Mouse (Mus musculus) bone marrow macrophage, adult 2 months (primary cell): ENCODE measurements around the gene Tubb2b.

Experiments used
- CTCF ChIP-seq: IDR thresholded peaks from 2 replicates; pipeline ENCODE4 v1.5.1; 2012; ENCODE audit warnings: low read depth, mild to moderate bottlenecking, low read length, moderate library complexity
- POLR2A ChIP-seq: IDR thresholded peaks from 2 replicates; pipeline ENCODE4 v1.6.1; 2012; ENCODE audit warnings: mild to moderate bottlenecking, low read depth, low read length, borderline replicate concordance

DNA sequence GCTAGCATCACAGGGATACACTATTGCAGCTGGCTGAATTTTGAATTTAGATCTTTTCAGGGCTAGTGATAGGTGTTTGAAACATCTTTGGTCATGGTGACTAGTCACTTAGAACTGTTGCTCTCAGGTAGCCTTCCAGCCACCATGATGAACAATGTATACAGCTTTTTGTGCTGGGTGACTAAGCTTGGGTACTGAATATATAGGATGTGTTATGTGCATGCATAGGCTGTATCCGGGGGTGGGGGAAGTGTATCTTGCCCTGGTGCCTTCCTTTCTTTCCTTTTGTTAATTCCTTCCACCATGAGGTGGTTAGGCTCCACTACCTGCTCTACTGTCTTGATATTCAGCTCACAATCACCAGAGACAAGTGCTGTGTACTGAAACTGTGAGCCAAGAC, 21.2 kb upstream of the Tubb2b start:
- TF ChIP-seq CTCF (no peak), POLR2A (no peak)
